23 mouse cellular contexts compared by ENCODE assay signal in genomic region chr4:81966054-81966623, GRCm38 (mm10).
"Had no signal": no experiment of that assay in that cellular context is flagged by ENCODE, and none has a peak within 500 bp of the region (broad histone marks: within the 10 kb centered on the region; RNA-seq: fewer than 3 reads in every experiment).

No protein-coding gene starts in this region.

- H3K36me3 ChIP-seq: heart, embryonic 13.5 days; heart, embryonic 15.5 days; hindbrain, embryonic 13.5 days; hindbrain, embryonic 15.5 days; kidney, embryonic 15.5 days had no signal

- H3K4me3 ChIP-seq: heart, adult 2 months; heart, embryonic 13.5 days; heart, embryonic 15.5 days; hindbrain, embryonic 13.5 days; hindbrain, embryonic 15.5 days; kidney, embryonic 15.5 days; layer of hippocampus, adult 2 months; left cerebral cortex, adult 2 months had no signal

- H3K9ac ChIP-seq: heart, embryonic 13.5 days; heart, embryonic 15.5 days; hindbrain, embryonic 13.5 days; hindbrain, embryonic 15.5 days; kidney, embryonic 15.5 days had no signal

- H3K4me2 ChIP-seq: heart, embryonic 11.5 days; heart, embryonic 13.5 days; heart, embryonic 15.5 days; hindbrain, embryonic 13.5 days; hindbrain, embryonic 15.5 days; kidney, embryonic 15.5 days had no signal

- ATAC-seq: hindbrain, postnatal 0 days; intestine, embryonic 16.5 days had no signal

- H3K27me3 ChIP-seq: heart, embryonic 13.5 days; heart, embryonic 15.5 days; hindbrain, embryonic 13.5 days; hindbrain, embryonic 15.5 days; kidney, embryonic 15.5 days had no signal

- H3K27ac ChIP-seq: heart, adult 2 months; heart, embryonic 13.5 days; heart, embryonic 15.5 days; hindbrain, embryonic 13.5 days; hindbrain, embryonic 15.5 days; hindbrain, postnatal 0 days; kidney, embryonic 15.5 days; kidney, postnatal 0 days; layer of hippocampus, adult 2 months; left cerebral cortex, adult 2 months had no signal

- H3K4me1 ChIP-seq: heart, embryonic 13.5 days; heart, embryonic 15.5 days; hindbrain, embryonic 13.5 days; hindbrain, embryonic 15.5 days; kidney, embryonic 15.5 days had no signal

- H3K9me3 ChIP-seq: heart, embryonic 13.5 days; heart, embryonic 15.5 days; hindbrain, embryonic 13.5 days; hindbrain, embryonic 15.5 days; kidney, embryonic 15.5 days had no signal

- DNase-seq: gastrocnemius, postnatal 14 days; gastrocnemius, postnatal 36 days; heart, adult 11 months; heart, adult 2 months; heart, postnatal 14 days; heart, postnatal 36 days; kidney, adult 11 months; kidney, adult 2 months; kidney, adult 9 months; kidney, postnatal 14 days; kidney, postnatal 36 days; liver had no signal
